Mouse (Mus musculus) fat pad, adult 2 months (tissue): ENCODE results near the gene Rnf39.
A peak's percentile ranks its signal among the peaks of the same experiment; 100 is the strongest.

Experiments used
- DNase-seq: peaks from one replicate; pipeline ENCODE4 v3.0.0-alpha.2; 2011; ENCODE audit warnings: low read depth, low spot score; ENCODE audit errors: extremely low read depth

Rnf39 gene

DNA sequence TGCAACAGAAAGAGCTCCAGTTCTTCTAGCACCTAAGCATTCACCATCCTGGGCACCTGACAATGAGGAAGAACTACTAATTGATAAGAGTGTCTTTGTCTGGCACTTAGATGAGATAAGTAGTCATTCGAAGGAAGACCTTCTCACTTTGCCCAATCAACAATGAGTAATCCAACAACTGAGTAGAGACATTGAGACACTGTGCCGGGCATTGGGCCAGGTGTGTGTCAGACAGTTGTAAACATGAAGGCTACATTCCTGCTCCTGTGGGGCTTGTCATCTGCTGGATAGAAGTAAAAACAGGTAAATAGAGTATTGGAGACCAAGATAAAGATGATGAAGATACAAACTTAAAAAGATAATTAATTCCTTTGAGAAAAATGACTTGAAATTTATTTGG, 4.7 kb upstream of the Rnf39 start:
- no peak for DNase-seq

DNA sequence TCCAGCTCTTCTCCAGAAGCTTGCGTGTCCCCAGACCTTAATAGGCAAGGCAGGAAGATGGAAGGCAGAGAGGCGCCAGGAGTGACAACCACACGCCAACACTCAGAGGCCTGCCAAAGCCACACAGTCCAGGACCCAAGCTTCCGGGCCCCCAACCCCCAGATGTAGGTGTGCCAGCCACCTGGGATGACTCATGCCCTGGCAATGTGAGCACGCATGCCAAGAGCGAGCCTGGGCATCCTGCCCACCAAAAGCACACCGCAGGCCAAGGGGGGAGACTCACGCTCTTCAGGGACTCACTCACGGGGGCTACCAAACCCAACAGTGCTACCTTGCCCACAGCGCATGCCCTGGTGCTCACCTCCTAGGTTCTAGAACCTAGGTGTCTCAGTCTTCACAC, 327 bp upstream of the Rnf39 start:
- no peak for DNase-seq

DNA sequence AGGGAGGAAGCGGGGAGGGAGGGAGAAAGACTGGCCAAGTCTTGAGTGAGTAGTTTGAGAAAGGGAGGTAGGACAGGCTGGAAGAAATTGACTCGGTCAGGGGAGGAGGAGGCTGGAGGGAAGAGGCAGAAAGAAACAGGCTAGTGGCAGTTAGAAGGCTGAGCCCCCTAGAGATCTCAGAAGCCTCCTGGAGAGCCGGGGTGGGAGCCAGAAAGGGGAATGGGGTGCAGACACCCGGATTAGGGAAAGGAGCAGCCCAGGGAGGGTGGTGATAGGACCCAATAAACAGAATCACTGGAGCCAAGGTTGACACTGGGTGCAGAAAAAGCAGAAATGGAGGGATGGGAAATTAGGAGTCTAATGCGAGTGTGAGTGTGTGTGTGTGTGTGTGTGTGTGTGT, 973 bp downstream of the Rnf39 start:
- no peak for DNase-seq

DNA sequence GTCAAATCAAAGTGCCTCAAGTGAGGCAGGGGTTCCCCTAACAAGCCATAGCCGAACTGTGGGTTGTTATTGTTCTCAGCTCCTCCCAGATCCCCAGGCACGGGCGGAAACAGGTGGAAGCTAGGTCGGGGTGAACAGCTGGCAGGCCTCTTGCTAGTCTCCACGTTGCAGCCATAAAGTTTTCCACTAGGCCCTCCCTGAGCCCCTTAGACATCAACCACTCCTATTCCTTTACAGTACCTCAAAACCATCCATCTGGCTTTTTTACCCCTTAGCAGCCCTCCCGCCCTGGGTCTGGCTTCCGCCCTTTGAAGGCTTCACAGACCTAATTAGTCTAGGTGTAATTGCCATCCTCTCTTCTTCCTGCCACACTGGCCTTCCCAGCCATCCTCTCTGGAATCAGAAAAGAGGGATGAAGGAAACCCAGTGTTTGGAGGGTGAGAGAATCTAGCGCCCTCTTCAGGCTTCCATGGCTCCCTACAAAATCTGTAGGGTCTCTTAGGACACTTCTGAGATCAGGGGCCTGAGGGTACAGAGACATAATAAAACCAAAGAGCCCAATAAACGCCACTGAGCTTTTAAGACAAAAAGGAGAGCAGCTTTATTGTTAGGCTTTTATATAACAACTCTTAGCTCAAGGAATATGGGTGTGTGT, 1.5 kb downstream of the Rnf39 start:
- DNase-seq, result no peak

DNA sequence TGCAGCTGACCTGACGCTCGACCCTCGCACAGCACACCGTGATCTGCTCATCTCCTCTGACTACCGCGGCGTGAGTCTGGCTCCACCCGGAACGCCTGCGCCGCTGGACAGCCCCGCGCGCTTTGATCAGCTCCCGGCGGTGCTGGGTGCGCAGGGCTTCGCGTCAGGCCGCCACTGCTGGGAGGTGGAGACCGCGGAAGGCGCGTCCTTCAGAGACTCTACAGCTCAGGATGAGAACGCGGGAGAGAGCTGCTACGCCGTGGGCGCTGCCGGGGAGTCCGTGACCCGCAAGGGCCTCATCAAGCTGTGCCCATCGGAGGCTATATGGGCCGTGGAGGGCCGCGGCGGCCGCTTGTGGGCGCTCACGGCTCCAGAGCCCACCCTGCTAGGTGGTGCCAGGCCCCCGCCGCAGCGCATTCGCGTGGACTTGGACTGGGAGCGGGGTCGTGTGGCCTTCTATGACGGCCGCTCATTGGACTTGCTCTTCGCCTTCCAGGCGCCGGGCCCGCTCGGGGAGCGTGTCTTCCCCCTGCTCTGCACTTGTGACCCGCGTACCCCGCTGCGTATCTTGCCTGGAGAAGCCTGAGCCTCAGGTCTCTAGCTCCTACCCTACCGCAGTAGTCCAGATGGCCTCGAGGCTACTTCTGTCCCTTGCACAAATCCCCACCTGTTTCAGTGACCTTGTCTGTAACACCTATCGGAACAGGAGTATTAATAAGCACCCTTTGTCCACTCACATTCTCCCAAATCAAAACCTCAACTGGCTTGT, 4.5 kb downstream of the Rnf39 start:
- DNase-seq, result no peak

DNA sequence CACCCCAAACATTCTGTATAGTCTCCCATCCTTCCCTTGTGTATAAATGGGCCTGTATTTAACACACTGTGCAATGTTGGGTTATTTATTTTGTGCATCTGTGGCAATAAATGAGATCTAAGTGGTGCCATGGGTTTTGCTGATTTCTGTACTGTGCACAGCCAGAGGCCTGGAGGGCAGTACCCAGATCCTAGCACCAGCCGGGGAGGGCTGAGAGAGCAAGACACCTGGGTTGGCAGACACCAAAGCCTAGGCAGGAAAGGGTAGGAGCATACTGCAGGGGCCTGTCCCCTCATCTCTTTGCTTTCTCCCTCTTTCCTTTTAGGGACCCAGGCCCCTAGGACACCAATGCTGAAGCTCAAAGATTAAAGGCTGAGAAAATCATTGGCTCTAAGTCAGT, 5.6 kb downstream of the Rnf39 start:
- no peak for DNase-seq

DNA sequence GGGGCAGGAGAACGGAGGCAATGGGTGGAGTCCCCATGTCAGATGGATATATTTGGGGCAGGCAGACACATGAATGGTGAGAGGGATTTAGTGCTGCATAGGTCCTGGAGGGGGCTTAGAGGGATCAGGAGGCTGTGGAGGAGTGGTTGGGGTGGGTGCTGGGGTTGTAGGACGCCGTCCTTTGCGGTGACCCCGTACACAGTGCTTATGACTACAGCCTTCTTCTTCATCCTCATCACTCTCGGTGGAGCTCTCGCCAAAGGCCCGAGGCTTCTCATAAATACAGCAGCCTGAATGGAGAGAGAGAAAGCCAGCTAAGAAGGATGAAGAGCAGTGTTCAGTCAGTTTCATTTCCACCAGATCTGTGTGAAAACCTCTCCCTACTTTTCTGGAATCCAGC, 6.5 kb downstream of the Rnf39 start:
- DNase-seq, result no peak

DNA sequence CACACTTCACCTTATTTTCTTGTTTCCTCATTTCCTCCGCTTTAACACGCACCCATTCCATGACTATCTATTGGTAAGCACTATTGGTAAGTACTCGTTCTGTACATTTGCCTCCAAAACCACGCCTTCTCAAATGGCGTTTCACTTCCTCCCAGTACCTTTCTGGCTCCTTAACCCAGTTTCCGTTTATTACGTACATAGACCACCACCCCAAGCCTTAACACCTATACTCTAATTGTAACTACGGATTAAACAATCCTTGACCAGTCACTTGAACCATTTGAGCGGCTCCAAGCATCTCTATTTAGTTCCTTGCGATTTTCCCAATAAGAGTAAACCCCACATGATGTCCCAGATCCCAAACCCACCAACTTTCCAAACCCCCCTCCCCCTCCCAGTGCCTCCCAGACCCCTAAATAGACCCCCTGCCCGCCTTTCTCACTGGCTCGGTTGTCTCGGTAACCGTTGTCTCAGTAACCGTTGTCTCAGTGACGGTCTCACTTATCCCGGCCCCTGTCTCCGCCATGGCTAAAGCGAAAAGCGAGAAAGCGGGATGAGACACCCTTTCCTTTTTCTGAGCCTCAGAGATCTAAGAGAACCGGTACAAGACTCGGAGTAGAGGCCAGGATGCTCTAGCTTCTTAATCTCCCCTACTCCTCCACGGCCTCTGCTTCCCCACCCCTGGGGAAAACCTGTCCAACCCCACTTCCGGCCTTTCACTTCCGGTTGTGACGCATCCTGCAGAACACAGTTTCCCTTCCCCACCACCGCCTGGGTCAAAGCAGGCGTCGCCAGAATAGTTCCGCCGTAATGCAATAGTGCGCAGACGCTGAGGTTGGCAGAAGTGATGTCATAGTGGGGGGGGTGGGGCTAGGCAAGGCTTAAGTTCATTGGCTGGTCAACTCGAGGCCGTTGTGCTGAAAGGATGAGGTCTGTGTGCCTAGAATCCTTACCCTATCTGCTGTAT, 8.5 kb downstream of the Rnf39 start, which contains the start of gene Ppp1r11:
TSS of gene Ppp1r11 (minus strand) at position 761 of the 967 bp plus-strand sequence.
- DNase-seq, result peak; percentile 81

DNA sequence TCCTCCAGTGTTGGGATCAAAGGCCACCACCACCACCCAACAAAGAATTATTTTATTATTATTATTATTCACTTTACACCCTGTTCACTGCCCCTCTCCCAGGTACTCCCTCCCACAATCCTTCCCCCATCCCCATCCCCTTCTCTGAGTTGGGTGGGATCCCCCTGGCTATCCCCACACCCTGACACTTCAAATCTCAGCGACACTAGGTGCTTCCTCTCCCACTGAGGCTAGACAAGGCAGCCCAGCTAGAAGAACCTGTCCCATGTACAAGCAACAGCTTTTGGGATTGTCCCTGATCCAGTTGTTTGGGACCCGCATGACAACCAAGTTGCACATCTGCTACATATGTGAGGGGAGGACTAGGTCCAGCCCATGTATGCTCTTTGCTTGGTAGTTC, 9.9 kb downstream of the Rnf39 start:
- DNase-seq, result no peak

DNA sequence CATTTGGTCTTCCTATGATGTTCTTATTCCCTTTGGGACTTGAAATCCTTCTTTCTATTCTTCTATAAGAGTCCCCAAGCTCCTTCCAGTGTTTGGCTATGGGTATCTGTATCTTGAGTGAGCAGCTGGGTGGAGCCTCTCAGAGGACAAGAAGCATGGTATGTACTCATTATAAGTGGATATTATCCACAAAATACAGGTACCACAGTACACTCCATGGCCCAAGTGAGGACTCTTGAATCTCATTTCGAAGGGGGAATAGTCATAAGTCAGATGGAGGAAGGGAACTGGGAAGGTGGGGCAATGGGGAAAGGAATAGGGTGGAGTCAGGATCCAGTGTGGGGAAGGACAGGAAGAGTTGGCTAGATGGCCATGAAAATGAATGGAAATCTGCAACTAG, 10.3 kb downstream of the Rnf39 start:
- no peak for DNase-seq

DNA sequence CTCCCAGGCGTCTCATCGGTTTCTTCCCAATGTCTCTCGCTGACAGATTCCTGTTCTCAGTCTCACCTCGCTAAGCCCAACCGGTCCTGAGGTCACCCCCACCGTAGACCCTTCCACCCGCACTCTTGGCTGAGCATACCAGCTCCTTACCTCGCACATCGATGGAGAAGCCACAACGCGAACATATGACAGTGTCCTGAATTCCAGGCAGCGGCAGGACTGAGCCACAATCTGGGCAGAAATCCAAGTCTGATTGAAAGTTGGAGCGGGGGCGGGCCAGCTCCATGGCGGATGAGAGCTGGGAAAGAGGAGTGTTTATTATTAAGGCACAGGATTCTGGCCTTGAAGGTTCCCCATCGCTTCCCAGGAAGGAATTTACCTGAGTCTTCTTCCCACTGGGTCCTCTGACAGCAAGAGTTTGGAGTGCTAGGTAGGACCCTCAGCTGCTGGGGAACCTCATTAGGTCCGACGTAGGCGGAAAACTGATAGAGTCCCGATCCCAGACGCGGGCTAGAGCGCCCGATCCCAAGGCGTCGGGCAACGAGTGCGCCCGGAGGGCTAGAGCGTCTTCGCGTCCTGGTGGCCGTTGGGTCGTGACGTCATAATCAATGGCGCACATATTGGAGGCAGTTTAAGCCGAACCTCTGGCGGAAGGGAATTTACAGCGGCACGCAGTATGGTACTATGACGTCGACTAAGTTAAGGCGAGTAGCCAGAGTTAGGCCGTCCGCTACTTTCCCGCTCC, 15.5 kb downstream of the Rnf39 start, which contains the start of the genes Znrd1 and Znrd1as:
TSS of gene Znrd1 (minus strand) at position 561 of the 745 bp plus-strand sequence.
TSS of gene Znrd1as (plus strand) at position 594 of the 745 bp plus-strand sequence.
- peak; percentile 80 for DNase-seq

DNA sequence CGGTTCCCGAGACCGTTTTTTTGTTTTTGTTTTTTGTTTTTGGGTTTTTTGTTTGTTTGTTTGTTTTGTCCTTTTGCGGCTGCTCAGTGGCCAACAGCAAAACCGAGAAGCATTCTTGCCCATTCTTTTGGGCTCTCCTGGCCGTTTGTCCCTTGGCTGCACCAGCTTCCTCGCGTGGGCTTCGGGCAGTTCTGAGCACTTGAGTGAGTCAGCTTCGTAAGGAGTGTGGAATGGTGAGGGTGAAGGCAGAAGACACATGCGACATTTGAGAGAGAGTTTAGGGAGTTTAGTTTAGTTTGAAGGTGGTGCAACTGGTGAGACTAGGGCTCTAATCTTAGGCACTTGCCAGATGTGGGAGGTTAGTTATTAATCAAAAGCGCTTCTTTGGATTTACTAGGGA, 16.2 kb downstream of the Rnf39 start:
- no peak for DNase-seq

DNA sequence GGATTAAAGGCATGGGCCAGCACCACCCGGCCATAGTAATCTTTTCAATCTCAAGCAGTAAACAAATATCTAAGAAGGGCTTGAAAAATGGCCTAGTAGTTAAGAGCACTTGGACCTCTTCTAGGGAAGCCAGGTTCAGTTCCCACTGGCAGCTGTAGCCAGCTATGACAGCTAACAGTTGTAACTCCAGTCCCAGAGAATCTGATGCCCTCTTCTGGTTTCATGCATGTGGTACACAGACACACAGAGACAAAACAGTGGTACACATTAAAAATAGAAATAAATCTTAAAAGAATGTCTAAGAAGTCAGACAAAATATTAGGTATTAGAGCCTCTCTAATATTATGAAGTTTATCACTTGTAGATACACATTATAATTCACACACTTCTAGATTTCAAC, 18.4 kb downstream of the Rnf39 start:
- no peak for DNase-seq

DNA sequence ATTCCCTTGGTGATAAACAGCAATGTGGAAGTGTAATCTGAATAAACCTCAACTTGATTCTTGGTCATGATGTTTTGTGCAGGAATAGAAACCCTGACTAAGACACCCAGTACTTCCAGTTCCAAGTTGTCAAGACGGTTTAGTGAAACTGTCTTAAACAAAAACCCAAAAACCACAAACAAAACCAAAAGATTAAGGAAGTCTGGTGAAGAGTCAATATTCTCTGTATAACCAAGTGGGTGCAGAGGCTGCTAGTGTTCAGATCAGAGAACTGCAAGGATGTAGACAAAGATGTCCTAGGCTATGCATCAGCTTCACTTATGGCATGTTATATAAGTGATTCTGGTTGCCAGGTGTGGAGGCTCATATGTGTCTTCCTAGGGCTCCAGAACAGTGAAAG, 24.2 kb downstream of the Rnf39 start:
- no peak for DNase-seq

DNA sequence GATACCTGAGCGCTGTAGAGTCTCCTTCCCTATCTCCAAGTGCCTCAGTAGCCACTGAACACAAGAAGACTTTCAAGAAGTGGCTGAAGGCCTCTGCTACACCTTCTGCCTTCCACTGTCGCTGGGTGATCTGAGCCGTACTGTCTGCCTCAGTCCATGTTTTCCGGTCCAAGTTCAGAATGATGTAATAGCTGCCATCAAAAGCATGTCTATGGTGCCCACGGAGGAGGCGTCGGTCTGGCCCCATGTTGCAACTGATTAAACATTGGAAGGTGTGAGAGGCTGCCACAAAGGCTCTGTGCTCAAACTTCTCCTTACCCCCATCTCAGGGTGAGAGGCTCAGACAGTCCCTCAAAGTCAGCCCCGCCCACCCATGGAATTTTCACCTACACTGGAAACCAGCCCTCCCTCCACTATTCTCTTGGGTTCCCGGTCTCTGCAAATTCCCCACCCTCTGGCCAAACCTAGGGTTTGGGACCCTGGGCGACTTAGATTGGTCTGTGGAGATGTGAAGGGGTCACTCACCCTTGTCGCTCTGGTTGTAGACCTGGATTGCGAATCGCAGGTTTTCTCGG, 27.7 kb downstream of the Rnf39 start:
- no peak for DNase-seq

DNA sequence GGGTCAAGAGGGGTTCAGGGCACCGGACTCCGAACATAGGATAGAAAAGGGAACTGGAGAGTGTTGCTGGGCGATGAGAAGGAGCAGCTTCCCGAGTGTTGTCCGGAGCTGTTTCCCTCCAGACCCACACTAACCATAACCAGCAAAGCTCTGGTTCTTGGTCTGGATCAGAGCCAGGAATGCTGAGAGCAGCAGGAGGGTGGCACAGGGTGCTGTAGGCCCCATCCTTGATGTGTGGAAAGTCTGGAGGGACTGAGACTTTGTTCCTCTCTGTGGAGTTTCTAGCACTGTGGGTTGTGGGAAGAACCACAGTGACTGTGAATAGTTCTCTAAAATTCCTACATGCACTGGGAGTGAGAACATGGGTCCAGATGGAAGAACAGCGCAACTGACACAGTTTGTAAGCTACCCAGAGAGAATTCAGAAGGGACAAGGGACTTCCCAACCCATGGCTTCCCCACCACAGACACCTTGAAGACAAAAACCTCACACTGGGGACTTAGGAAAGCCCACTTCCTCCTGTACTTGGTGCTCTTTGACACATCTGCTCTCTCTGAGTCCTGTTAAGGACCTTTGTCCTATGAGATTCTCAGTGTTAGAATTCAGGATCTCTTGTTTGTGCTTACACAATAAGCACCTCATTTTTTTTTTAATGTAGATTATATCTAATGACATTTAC, 28.6 kb downstream of the Rnf39 start:
- DNase-seq, result no peak

DNA sequence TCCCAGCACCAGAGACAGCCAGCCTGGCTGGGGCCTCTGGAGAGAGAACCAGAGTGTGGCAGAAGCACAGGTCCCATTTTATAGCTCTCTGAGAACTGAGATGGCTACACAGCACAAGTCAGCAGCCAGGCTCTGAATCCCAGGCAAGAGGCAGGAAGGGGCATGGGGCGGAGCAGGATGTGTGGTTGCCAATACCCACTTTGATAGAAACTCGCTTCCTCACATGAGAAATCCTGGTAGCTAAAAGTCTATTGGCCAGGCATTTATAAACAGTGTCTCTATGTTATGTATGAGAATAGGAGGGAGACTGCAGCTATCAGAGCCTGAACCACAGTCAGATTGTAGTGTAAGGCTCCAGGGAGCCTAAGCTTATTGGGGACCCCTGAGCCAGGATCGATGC, 30.1 kb downstream of the Rnf39 start:
- no peak for DNase-seq

DNA sequence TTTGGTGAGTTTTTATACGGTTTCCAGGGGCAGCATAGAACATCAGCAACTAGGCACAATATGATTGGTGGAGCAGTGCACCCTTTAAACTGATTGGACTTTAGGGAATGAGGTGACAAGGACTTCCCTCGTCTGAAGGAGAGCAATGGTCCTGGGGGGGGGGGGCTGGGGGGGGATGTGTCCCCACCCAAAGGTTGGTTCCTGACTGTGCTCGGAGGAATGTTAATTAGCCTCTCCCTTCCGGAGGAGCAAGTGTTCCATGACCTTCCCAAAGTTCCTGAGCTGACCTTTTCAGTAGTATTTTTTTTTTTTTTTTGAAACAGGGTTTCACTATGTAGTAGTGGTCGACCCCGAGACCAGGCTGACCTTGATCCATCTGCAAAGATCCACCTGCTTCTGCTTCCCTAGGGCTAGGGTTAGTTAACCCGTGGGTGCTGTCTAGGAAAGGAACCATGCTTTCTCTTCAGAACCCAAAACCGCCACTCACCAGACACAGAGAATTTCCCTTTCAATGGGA, 30.6 kb downstream of the Rnf39 start:
- DNase-seq, result no peak

DNA sequence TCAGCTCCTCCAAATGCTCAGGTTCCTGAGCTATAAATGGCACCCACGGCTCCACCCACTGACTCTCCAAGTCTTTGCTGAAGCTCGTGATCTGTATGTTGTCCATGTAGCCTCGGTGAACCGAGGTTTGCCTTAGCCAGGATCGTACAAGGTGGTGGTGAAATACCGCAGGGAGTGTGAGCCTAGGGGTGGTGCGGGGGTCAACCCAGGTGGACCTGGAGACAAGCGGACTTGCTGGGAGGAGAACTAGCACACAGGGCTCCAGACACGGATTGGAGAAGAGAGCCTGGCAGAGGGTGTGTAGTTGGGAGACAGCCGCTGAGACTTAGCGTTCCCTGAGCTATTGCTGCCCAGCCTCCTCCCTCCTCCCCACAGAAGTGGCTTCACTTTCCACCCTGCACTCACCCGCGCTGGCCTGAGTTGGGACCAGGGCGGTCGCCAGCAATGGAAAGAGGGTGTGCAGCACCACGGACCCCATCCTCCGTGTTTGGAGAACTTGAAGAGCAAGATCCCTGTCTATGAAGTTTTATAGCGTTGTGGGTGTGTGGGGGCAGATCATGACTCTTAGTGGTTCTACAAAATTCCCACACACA, 38.6 kb downstream of the Rnf39 start, which contains the start of gene 2410137M14Rik:
TSS of gene 2410137M14Rik (minus strand) at position 17 of the 593 bp plus-strand sequence.
- no peak for DNase-seq
